Mouse (Mus musculus): ENCODE measurements around the gene Gm765.

Gene Gm765

DNA sequence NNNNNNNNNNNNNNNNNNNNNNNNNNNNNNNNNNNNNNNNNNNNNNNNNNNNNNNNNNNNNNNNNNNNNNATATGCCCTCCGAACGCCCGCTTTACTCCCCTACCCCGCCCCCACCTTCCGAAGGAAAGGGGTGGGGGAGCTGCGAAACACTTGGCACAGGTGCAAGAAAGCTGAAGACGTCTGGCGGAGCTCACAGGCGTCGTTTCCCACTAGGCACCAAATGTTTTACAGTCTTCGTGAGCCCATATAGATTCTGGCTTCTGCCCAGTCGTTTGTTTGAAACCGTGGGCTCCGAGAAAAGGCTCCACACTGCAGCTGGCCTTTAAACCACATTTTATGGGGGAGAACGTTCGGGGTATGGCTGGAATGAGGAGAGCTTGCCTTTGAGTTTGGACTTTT is 120.6 kb downstream of the Gm765 start:
- DNase-seq (ENCODE audit: extremely low spot score, low spot score), result no peak

- DNase-seq (ENCODE audit: extremely low spot score, low spot score), result no peak
Measured at GRCm38 (mm10) chr6:98212225-98212624, 130.3 kb downstream of the Gm765 start.

GRCm38 (mm10) chr6:98210237-98210636 is 132.3 kb downstream of the Gm765 start:
- DNase-seq (ENCODE audit: extremely low spot score, low spot score), result no peak

DNA sequence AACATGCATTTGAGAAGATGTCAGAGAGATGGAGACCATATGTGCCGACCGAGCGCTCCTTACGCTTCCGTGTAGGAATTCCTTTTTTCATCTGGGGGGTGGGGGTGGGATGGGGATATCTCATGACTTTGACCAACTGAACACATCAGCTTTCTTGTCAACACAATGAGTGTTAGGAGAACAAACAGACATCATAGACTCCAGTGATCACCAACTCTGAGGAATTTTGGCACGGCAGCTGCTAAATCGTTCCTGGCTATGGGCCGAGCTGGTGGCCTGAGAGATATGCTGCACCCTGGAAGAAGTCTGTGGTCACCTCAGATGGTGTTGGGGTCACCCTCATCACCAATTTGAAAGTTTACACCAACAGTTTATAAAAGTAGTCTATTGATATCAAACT is 134.5 kb downstream of the Gm765 start:
- DNase-seq (ENCODE audit: extremely low spot score, low spot score), result no peak

- DNase-seq (ENCODE audit: extremely low spot score, low spot score), result no peak
Measured at GRCm38 (mm10) chr6:98198706-98199105, 143.8 kb downstream of the Gm765 start.

DNA sequence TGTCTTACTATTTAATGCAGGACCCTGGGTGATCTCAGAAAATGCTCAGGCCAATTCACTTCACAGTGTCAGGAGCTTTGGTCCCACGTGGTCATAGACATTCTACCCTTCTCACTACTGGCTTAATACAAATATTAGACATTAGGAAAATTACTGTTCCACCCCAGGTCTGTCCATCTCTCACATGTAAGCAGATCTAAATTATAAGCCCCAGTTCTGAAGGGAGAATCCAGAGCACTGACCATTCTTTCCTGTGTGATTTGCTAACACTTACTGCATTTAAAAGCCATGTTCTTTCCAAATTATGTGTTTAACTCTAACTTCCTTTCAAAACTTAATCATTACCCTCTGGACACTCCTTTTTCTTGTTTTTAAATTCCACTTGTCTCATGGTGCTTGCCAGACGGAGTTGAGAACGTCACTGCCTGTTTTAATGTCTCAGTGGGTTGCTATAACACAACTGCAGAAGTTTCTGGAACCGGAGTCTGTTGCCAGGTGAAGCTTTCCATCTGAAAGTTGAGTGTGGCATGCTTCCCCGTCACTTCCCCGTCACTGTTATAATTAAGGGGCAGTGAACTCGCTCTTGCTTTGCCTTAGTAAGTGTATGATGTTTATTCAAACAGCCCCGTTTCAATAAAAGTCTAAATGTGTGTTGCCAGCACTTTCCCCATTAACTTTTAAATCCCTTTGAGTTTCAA is 151.7 kb downstream of the Gm765 start:
- no peak for DNase-seq (ENCODE audit: extremely low spot score, low spot score)
